In the genomic region with DNA sequence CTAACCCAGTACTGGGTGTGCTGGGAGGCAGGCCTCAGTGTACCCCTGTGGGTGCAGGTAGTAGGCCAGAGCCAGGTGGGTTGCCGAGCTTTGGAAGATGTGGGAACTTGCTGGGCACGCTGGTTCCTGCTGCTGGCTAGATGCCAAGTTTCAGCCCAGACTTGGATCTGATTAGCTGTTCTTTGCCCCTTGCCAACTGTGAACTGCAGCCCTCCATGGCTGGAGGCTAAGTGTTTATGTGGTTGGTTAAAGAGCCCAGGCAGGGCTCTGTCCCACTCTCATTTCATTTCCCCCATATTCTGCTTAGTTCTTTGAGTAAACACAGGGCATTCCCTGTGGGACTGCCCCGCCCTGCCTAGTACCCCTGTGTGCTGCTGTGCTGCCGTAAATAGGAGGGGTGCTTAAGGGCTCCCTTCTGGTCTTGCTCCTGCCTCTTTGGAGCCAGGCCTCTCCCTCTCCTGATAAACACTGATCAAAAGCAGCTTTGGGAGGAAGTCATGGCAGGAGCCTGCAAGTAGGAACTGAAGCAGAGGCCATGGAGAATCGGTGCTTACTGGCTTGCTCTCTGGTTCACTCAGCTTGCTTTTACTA, we compare ENCODE assay signal across 8 mouse cellular contexts.
DNase-seq lines count a peak whose midpoint lies in the region; ATAC-seq lines count a peak whose summit lies in the region.

No protein-coding gene starts in this region.

- no peak overlapping the region for H3K4me2 ChIP-seq in hindbrain, embryonic 11.5 days (replicated peaks; ENCODE audit: low read depth, low read length)
- no peak overlapping the region for H3K4me2 ChIP-seq in hindbrain, embryonic 15.5 days
- H3K4me2 ChIP-seq in lung, embryonic 16.5 days (ENCODE audit: low read depth, low read length), result no peak overlapping the region

- DNase-seq in hindbrain, embryonic 10.5 days (ENCODE audit: low spot score), result no peak
- DNase-seq in hindbrain, embryonic 11.5 days (ENCODE audit: low spot score), result no peak
- peak; percentile 47 to 53 for DNase-seq in cerebellum, postnatal 36 days
- no peak for DNase-seq in embryo, embryonic 10.5 days (ENCODE audit: low spot score)
- no peak for DNase-seq in gastrocnemius, postnatal 25 days
- DNase-seq in urinary bladder, postnatal 25 days (ENCODE audit: low spot score), result no peak

- WGBS in hindbrain, embryonic 10.5 days, result 74% methylated on average over 5 of the region's 5 CpGs
- 71% methylated on average over 5 of the region's 5 CpGs for WGBS in hindbrain, embryonic 11.5 days
- WGBS in hindbrain, embryonic 15.5 days, result 34% methylated on average over 5 of the region's 5 CpGs
- 21% methylated on average over 5 of the region's 5 CpGs for WGBS in lung, embryonic 16.5 days

- no peak for ATAC-seq in hindbrain, embryonic 11.5 days (ENCODE audit: low FRiP score)
- ATAC-seq in hindbrain, embryonic 15.5 days (ENCODE audit: low FRiP score, low read depth), result no peak
- ATAC-seq in lung, embryonic 16.5 days (ENCODE audit: low read depth), result peak; percentile 47

- no peak overlapping the region for H3K4me3 ChIP-seq in hindbrain, embryonic 10.5 days
- no peak overlapping the region for H3K4me3 ChIP-seq in hindbrain, embryonic 11.5 days (ENCODE audit: low read depth, low read length)
- H3K4me3 ChIP-seq in hindbrain, embryonic 15.5 days, result no peak overlapping the region
- no peak overlapping the region for H3K4me3 ChIP-seq in lung, embryonic 16.5 days (ENCODE audit: low read length)

- H3K9ac ChIP-seq in hindbrain, embryonic 11.5 days (ENCODE audit: low read depth, low read length), result no peak overlapping the region
- no peak overlapping the region for H3K9ac ChIP-seq in hindbrain, embryonic 15.5 days
- H3K9ac ChIP-seq in lung, embryonic 16.5 days (ENCODE audit: low read length), result 0 out of 2 replicates have a peak overlapping the region, but pooled peaks have one; percentile 13

- peaks cover 11% of the 10 kb centered on the region; the same call in 1 of the 2 replicates for H3K36me3 ChIP-seq in hindbrain, embryonic 10.5 days
- H3K36me3 ChIP-seq in hindbrain, embryonic 11.5 days (ENCODE audit: control insufficient read depth, insufficient read depth, low read length), result no peaks in the 10 kb centered on the region
- no peaks in the 10 kb centered on the region for H3K36me3 ChIP-seq in hindbrain, embryonic 15.5 days
- no peaks in the 10 kb centered on the region for H3K36me3 ChIP-seq in lung, embryonic 16.5 days (ENCODE audit: control insufficient read depth, insufficient read depth, low read length)

- peaks cover 85% of the 10 kb centered on the region for H3K4me1 ChIP-seq in hindbrain, embryonic 10.5 days (replicated peaks)
- H3K4me1 ChIP-seq in hindbrain, embryonic 11.5 days (replicated peaks; ENCODE audit: control insufficient read depth, insufficient read depth, low read length), result peaks cover 23% of the 10 kb centered on the region
- H3K4me1 ChIP-seq in hindbrain, embryonic 15.5 days (replicated peaks), result peaks cover 98% of the 10 kb centered on the region
- peaks cover 83% of the 10 kb centered on the region for H3K4me1 ChIP-seq in lung, embryonic 16.5 days (replicated peaks; ENCODE audit: control insufficient read depth, insufficient read depth, low read length)

- H3K27me3 ChIP-seq in hindbrain, embryonic 10.5 days (ENCODE audit: insufficient read depth, poor library complexity, severe bottlenecking), result no peaks in the 10 kb centered on the region
- no peaks in the 10 kb centered on the region for H3K27me3 ChIP-seq in hindbrain, embryonic 11.5 days (ENCODE audit: control insufficient read depth, insufficient read depth, low read length)
- H3K27me3 ChIP-seq in hindbrain, embryonic 15.5 days, result no peaks in the 10 kb centered on the region
- H3K27me3 ChIP-seq in lung, embryonic 16.5 days (ENCODE audit: control insufficient read depth, insufficient read depth, low read depth, low read length), result no peaks in the 10 kb centered on the region

- peak overlapping the region; percentile 50; the same call in 1 of the 2 replicates for H3K27ac ChIP-seq in hindbrain, embryonic 10.5 days
- no peak overlapping the region; the same call in 1 of the 2 replicates for H3K27ac ChIP-seq in hindbrain, embryonic 11.5 days (ENCODE audit: low read depth, low read length)
- peak overlapping the region; percentile 70 for H3K27ac ChIP-seq in hindbrain, embryonic 15.5 days (replicated peaks)
- peak overlapping the region; percentile 82 for H3K27ac ChIP-seq in lung, embryonic 16.5 days (ENCODE audit: low read length)

- H3K9me3 ChIP-seq in hindbrain, embryonic 10.5 days, result no peaks in the 10 kb centered on the region
- no peaks in the 10 kb centered on the region for H3K9me3 ChIP-seq in hindbrain, embryonic 11.5 days (ENCODE audit: control insufficient read depth, low read length)
- H3K9me3 ChIP-seq in hindbrain, embryonic 15.5 days, result no peaks in the 10 kb centered on the region
- H3K9me3 ChIP-seq in lung, embryonic 16.5 days (ENCODE audit: control insufficient read depth, low read length), result no peaks in the 10 kb centered on the region

Comparison
In these comparisons a context has a peak if more than half of its experiments do, and no peak if none do; other contexts are left out.
1. DNase-seq: peak in cerebellum, postnatal 36 days (2 of 2); none in hindbrain, embryonic 10.5 days (single experiment), hindbrain, embryonic 11.5 days (single experiment), embryo, embryonic 10.5 days (single experiment), gastrocnemius, postnatal 25 days (single experiment) and urinary bladder, postnatal 25 days (single experiment).